Mouse (Mus musculus) limb, embryonic 15.5 days (tissue): ENCODE results near the gene Fut11. TPM values are rescaled to one million over a fixed set of nuclear protein-coding genes. Genes with fewer than 3 reads are reported as not detected.

Experiments used
- ATAC-seq: fragments of 200-750 bp; cut with Nextera tagmentation; 2 replicates; pipeline ENCODE4 v1.8.0; 2017; ENCODE audit warnings: low read depth, moderate TSS enrichment; ENCODE audit not compliant: insufficient number of reproducible peaks, low FRiP score, low TSS enrichment
- H3K27ac ChIP-seq: fragments of 300-500 bp; sonication (generic); 2 replicates; pipeline ENCODE4 v1.5.1; 2015; ENCODE audit warnings: moderate library complexity, mild to moderate bottlenecking, inconsistent platforms
- H3K27me3 ChIP-seq: fragments of 300-500 bp; sonication (generic); 2 replicates; pipeline ENCODE4 v1.6.1; 2015; ENCODE audit warnings: inconsistent platforms
- H3K36me3 ChIP-seq: fragments of 300-500 bp; sonication (generic); 2 replicates; pipeline ENCODE4 v1.6.1; 2015; ENCODE audit warnings: inconsistent platforms
- H3K4me1 ChIP-seq: fragments of 300-500 bp; sonication (generic); 2 replicates; pipeline ENCODE4 v1.6.1; 2015; ENCODE audit warnings: inconsistent platforms
- H3K4me2 ChIP-seq: fragments of 300-500 bp; sonication (generic); 2 replicates; pipeline ENCODE4 v1.6.1; 2015; ENCODE audit warnings: mild to moderate bottlenecking, inconsistent platforms
- H3K4me3 ChIP-seq: fragments of 300-500 bp; sonication (generic); 2 replicates; pipeline ENCODE4 v1.5.1; 2015; ENCODE audit warnings: mild to moderate bottlenecking, inconsistent platforms
- H3K9ac ChIP-seq: fragments of 300-500 bp; sonication (generic); 2 replicates; pipeline ENCODE4 v1.6.1; 2015; ENCODE audit warnings: inconsistent platforms
- H3K9me3 ChIP-seq: fragments of 300-500 bp; sonication (generic); 2 replicates; pipeline ENCODE4 v1.6.1; 2016; ENCODE audit warnings: inconsistent platforms
- WGBS: fragments of 180-500 bp; shearing (Covaris S2); methylation state at CpG from one replicate; pipeline ENCODE4 v1.1.7; 2015; 5-methylcytosine and 5-hydroxymethylcytosine counted together
- polyA plus RNA-seq: library from polyadenylated mRNA; unstranded; fragments of >200 nt; fragmentation: Nextera tagmentation; extraction: Ambion mirVana; gene quantifications from 2 replicates; pipeline ENCODE4 v1.2.1, GENCODE M21; 2015

Fut11 gene
- polyA plus RNA-seq, 1 experiment from 2014 or later: 31.9 TPM

DNA sequence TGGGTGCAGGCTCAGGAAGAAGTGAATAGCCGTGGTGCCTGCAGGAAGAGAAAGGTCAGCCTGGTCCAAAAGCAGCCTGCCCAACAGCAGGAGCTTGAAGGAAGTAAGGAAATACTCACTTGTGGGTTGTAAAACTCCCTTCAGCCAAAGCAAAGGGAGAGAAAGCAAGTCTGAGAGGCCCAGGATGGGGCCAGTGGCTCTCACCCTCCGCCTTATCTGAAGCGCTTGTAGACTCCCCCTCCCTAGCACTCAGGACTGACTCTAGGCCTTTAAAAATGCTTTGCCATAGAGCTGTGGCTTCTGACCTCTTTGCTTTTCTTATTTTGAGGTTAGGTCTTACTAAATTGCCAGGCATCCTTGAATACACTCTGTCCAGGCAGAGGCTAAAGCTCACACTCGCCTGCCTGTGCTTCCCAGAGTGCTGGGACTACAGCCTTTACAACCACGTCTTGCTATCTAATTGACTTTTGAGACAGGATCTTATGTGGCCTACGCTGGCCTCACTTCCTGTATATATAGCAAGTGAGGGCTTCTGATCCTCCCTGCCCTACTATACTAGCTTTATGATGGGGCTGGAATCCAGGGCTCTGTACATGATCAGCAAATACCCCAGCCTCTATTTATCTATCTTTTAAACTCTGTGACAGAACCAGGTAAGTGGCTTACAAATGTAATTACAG is 31.0 kb downstream of the Fut11 start:
- Histone ChIP-seq H3K27me3 (no peaks in the 10 kb centered on the region), H3K27ac (peak overlapping the region; percentile 17; the same call in 1 of the 2 replicates), H3K36me3 (peaks cover 97% of the 10 kb centered on the region), H3K9ac (no peak overlapping the region), H3K4me1 (peaks cover 9% of the 10 kb centered on the region; the same call in 1 of the 2 replicates), H3K9me3 (no peaks in the 10 kb centered on the region), H3K4me2 (no peak overlapping the region), H3K4me3 (no peak overlapping the region)
- no peak for ATAC-seq
- 68% methylated on average over 6 of the region's 6 CpGs for WGBS

DNA sequence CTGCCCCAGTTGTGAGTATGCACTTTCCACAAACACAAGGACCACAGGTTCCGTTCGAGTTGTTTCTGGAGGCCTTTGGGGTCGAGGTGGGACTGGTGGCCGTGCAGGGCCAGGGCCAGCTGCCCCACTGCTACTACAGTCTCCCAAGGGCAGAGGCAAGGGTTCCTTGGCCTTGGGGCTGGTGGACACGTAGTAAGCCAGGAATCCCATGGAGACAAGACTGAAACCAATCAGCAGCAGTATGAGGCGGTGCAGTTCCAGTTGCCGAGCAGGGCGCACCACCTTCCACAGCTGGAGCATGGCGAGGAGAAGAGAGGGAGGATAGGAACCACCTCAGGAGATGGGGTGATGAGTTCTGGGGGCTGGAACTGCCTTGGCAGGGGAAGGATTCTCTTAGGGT is 35.1 kb downstream of the Fut11 start:
- H3K9me3 ChIP-seq: no peaks in the 10 kb centered on the region
- no peak overlapping the region for H3K4me2 ChIP-seq
- H3K27ac ChIP-seq: no peak overlapping the region
- peaks cover 59% of the 10 kb centered on the region for H3K36me3 ChIP-seq
- H3K27me3 ChIP-seq: no peaks in the 10 kb centered on the region
- 91% methylated on average over 9 of the region's 9 CpGs for WGBS
- no peak for ATAC-seq
- no peak overlapping the region for H3K9ac ChIP-seq
- no peak overlapping the region for H3K4me3 ChIP-seq
- peaks cover 20% of the 10 kb centered on the region; the same call in 1 of the 2 replicates for H3K4me1 ChIP-seq

DNA sequence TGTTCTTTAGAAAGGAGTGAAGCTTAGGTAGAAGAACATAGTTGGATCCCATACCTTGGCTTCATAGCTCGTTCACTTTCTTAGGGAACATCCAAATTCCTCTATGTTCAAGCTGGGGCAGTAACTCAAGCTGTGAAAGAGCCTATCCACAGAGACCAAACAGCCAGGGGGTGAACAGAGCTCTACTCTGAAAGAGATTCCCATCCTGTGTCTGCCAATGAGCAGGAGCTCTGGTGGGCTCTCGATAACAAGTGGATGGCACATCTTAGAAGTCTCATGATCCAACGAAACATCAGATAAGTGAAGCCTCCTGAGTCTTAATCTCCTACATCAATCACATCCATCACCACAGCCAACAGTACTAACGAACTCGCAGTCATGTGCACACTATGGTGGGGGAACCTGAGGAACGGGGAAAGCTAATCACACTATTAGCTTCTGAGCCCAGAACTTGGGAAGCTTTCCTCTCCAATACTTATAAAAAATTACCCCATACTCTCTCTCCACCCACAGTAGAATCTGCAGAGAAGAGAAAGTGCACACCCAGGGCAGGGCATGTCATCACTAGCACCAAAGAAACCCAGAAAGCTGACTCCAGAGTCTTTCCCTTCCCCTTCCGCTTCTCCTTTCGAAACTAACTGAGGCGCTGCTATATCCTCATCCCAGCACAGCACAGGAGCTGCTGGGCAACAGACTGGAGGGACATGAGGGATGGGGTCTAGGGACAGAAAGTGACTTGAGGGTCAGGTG is 36.3 kb downstream of the Fut11 start:
- H3K4me1 ChIP-seq: peaks cover 23% of the 10 kb centered on the region
- no peaks in the 10 kb centered on the region for H3K27me3 ChIP-seq
- H3K27ac ChIP-seq: no peak overlapping the region
- no peak overlapping the region for H3K4me2 ChIP-seq
- no peak for ATAC-seq
- H3K9me3 ChIP-seq: no peaks in the 10 kb centered on the region
- WGBS: 82% methylated on average over 9 of the region's 9 CpGs
- no peak overlapping the region for H3K4me3 ChIP-seq
- peaks cover 55% of the 10 kb centered on the region for H3K36me3 ChIP-seq
- no peak overlapping the region for H3K9ac ChIP-seq

DNA sequence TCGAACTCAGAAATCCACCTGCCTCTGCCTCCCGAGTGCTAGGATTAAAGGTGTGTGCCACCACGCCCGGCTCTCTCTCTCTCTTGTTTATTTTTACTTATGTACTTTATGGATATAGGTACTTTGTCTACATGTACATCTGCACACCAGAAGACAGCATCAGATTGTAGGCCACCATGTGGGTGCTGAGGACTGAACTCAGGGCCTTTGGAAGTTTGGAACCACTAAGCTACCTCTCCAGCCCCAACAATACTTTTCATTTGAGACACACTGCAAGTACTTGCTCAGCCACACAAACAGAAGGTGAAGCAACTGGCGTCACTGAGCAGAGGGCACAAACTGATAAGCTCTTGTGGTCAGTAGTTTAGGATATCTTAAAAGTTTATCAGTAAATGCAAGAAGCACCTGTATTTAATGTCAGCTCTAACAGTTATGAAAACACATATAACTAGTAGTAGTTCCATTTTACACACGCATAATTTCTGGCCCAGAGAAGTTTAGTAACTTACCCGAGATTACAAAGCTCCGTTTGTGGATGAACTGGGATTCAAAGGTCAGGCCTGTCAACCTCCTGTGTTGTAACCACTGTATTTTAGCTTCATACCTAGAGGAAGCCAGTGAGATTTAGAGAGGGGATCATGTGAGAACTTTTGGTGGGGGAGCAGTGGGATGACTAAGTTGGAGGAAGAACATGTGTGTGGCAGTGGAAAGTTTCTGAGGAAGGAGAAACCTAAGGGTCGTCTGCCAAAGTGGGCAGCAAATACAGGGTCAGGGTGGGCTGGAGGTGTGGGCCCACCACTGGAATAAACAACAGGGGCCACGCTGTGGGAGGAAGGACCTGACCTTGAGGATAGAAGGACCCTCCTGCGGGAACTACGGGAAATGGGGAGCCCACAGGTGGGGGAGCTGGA is 38.5 kb downstream of the Fut11 start:
- peak overlapping the region; percentile 70 for H3K4me2 ChIP-seq
- H3K27me3 ChIP-seq: no peaks in the 10 kb centered on the region
- H3K27ac ChIP-seq: peak overlapping the region; percentile 95
- H3K36me3 ChIP-seq: peaks cover 53% of the 10 kb centered on the region
- peak overlapping the region; percentile 84 for H3K4me3 ChIP-seq
- peaks cover 23% of the 10 kb centered on the region for H3K4me1 ChIP-seq
- H3K9me3 ChIP-seq: no peaks in the 10 kb centered on the region
- WGBS: 46% methylated on average over 12 of the region's 12 CpGs
- ATAC-seq: no peak
- H3K9ac ChIP-seq: peak overlapping the region; percentile 90

DNA sequence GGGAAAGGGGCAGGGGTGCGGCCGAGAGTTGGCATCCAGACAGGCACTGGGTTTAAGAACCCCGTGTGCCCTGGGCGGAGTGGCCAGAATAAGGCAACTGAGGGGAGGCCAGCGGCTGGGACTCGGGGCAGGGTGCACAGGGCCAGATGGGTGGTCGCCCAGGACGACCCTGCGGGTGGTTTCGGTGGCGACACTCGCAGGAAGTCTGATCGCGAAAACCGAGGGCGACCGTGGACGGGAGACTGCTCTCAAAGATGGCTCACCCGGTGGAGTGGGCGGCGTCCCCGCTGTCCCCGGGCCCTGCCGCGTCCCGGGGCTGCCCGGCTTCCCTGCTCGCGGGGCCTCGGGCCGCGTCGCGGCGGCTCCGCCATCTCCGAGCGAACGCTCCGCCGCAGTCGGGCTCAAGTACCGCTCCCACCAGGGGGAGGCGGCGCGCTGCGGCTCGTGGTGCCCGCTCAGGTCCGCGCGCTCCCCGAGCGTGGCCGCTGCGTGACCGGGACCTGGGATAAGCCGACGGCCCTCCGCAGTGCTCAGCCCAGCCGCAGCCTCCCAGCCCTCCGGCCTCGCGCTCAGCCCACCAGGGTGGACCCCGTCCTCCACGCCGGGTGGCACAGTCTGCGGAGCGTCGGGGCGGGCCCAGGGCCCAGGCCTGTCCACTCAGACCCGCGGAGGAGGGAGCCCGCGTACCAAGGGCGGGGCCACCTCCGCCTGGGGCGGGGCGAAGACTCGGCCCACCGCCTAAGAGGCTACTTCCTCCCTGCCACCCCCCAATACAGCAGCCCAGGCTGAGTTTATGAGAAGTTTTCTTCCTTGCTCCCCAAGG is 39.4 kb downstream of the Fut11 start, which contains the start of gene Ndst2:
Ndst2 (minus strand) TSS at position 611 of the 823 bp plus-strand sequence.
- Histone ChIP-seq H3K4me2 (peak within 1 kb of the TSS; percentile 70), H3K4me3 (peak within 1 kb of the TSS; percentile 84), H3K9me3 (no peaks in the 10 kb centered on the region), H3K36me3 (peaks cover 52% of the 10 kb centered on the region), H3K27me3 (no peaks in the 10 kb centered on the region), H3K4me1 (peaks cover 23% of the 10 kb centered on the region), H3K9ac (peak within 1 kb of the TSS; percentile 90), H3K27ac (peak within 1 kb of the TSS; percentile 95)
- WGBS: under 1% methylated on average over 81 of the region's 81 CpGs
- peak; percentile 95 for ATAC-seq

DNA sequence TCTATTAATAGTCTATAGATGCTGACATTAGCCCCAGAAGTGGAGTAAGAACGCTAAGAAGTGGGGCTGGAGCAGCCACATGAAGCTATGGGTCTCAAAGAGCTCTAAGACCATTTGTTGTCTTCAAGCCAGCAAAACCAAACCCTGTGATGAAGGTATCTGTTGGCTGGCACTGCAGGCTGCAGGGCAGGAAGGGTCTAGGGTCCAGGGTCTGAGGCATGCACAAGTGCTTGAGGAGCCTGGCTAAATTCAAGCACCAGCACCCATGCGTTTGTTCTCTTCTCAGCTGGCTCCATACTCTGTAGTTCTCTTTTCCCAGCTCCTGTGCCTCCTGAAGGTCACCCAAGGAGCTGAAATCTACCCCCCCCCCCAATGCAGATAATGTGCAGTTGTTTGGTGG is 40.3 kb downstream of the Fut11 start:
- Histone ChIP-seq H3K4me3 (no peak overlapping the region), H3K9me3 (no peaks in the 10 kb centered on the region), H3K27me3 (no peaks in the 10 kb centered on the region), H3K4me1 (peaks cover 23% of the 10 kb centered on the region), H3K27ac (peak overlapping the region; percentile 95; the same call in 1 of the 2 replicates), H3K9ac (no peak overlapping the region), H3K4me2 (0 out of 2 replicates have a peak overlapping the region, but pooled peaks have one; percentile 70), H3K36me3 (peaks cover 52% of the 10 kb centered on the region)
- no peak for ATAC-seq
- WGBS: 55% methylated on average over 2 of the region's 2 CpGs

DNA sequence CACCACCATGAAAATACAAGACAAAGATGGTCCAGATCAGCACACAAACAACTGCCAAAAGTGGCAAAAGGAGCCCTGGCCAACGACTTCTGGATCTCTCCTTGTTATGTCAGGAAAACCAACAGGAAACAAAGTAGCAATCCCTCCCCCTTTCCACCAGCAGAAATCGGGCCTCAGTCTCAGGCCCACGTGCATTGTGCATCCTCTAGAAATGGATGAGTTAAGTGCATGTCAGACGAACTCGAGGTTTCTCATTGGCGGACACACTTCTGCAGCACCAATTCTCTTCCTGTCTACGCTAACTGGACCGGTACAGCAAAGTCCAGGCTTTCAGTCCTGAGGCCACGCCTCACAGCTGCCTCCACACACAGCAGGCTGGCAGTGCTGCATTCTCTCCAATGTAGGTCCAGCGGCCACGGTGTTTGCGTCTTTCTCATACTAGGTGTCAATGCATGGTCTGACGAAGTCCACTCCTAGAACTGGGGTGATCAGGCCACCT is 41.2 kb downstream of the Fut11 start:
- H3K9me3 ChIP-seq: no peaks in the 10 kb centered on the region
- no peak overlapping the region for H3K4me2 ChIP-seq
- 79% methylated on average over 13 of the region's 13 CpGs for WGBS
- no peaks in the 10 kb centered on the region for H3K27me3 ChIP-seq
- no peak overlapping the region for H3K9ac ChIP-seq
- peaks cover 23% of the 10 kb centered on the region for H3K4me1 ChIP-seq
- H3K36me3 ChIP-seq: peaks cover 49% of the 10 kb centered on the region
- no peak overlapping the region for H3K4me3 ChIP-seq
- H3K27ac ChIP-seq: no peak overlapping the region
- ATAC-seq: no peak

DNA sequence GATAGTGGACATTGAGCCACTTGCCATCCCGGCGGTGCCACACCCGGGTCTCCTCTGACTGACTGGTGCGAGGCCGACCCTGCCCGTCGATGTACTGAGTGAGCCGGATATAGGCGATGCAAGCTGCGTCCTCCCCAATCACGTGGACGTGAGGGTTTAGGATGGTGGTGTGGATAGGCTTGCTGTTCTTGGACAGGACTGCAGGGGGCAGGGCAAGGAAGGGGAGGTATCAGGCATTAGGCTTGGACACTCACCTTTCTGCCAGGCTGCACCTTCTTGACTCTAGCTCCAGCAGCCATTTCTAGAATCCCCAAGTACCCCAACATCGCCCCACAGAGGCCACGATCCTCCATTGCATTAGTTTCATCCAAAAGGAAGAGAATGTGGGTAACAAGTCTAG is 42.5 kb downstream of the Fut11 start:
- no peak for ATAC-seq
- H3K27me3 ChIP-seq: no peaks in the 10 kb centered on the region
- H3K36me3 ChIP-seq: peaks cover 56% of the 10 kb centered on the region
- H3K9ac ChIP-seq: no peak overlapping the region
- H3K9me3 ChIP-seq: no peaks in the 10 kb centered on the region
- WGBS: 36% methylated on average over 14 of the region's 14 CpGs
- H3K4me2 ChIP-seq: no peak overlapping the region
- H3K4me1 ChIP-seq: peaks cover 30% of the 10 kb centered on the region
- no peak overlapping the region for H3K27ac ChIP-seq
- no peak overlapping the region for H3K4me3 ChIP-seq

DNA sequence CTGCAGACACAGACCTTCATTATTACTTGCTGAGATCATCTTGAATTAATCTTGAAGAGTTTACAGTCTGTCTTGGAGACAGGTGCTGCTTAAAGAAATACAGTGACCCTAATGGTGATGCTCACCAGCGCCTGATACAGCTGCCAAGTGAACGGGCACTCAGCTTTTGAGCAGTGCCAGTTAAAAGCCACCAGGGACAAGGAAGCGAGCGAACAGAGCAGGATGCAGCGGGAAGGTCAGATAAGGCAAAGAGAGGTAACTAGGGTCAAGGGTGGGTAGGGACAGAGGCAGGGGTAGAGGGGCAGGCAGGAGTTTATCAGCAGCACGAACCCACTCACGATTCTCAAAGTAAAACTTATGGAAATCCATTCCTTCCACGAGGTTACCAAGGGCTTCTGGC is 43.7 kb downstream of the Fut11 start:
- H3K9ac ChIP-seq: no peak overlapping the region
- H3K4me2 ChIP-seq: no peak overlapping the region
- peaks cover 20% of the 10 kb centered on the region for H3K4me1 ChIP-seq
- ATAC-seq: no peak
- H3K9me3 ChIP-seq: no peaks in the 10 kb centered on the region
- no peaks in the 10 kb centered on the region for H3K27me3 ChIP-seq
- H3K27ac ChIP-seq: no peak overlapping the region
- H3K36me3 ChIP-seq: peaks cover 61% of the 10 kb centered on the region
- 80% methylated on average over 8 of the region's 8 CpGs for WGBS
- no peak overlapping the region for H3K4me3 ChIP-seq

DNA sequence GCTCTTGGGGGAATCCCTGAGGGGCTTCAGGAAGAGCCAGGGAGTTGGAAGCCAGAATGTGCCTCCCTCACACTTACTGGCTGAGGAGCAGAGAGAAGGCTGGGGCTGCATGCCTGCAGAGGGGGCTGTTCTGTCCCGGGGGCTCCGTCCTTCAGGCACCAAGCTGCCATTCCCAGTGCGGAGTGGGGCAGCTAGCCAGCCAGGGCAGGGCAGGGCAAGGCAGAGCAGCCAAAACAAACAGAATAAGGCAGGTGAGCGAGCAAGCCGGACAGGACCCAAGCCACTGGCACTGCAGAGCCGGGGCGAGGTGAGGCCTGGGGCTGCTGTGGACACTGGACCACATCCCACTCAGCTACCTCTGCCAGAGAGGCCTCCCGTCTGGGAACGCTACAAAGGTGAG is 46.5 kb downstream of the Fut11 start:
- H3K4me1 ChIP-seq: peaks cover 7% of the 10 kb centered on the region
- H3K36me3 ChIP-seq: peaks cover 79% of the 10 kb centered on the region
- H3K27me3 ChIP-seq: no peaks in the 10 kb centered on the region
- no peak overlapping the region for H3K4me3 ChIP-seq
- peak overlapping the region; percentile 5; the same call in 1 of the 2 replicates for H3K27ac ChIP-seq
- 75% methylated on average over 9 of the region's 9 CpGs for WGBS
- no peak overlapping the region for H3K4me2 ChIP-seq
- ATAC-seq: 0 out of 2 replicates have a peak, but pooled peaks have one; percentile 21
- H3K9me3 ChIP-seq: no peaks in the 10 kb centered on the region
- no peak overlapping the region for H3K9ac ChIP-seq

DNA sequence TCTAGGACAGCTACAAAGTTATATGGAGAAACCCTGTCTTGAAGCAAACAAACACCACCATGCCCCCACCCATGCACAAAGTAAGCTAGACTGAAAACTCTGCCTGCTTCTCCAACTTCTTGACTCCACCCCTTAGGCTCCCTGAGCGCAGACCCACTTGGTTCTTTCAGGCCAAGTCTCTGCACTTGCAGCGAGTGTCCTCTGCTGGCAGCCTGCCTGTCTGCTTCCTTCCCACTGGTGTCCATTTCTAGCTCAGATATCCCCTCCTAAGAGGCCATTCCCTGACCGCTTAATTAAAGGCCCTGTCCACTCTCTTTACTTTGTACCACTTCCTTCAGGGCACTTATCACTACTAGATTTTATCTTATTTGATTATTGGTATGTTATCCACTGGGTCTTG is 48.8 kb downstream of the Fut11 start:
- Histone ChIP-seq H3K27ac (no peak overlapping the region), H3K9me3 (no peaks in the 10 kb centered on the region), H3K9ac (no peak overlapping the region), H3K27me3 (no peaks in the 10 kb centered on the region), H3K4me1 (peaks cover 7% of the 10 kb centered on the region), H3K4me2 (no peak overlapping the region), H3K4me3 (no peak overlapping the region), H3K36me3 (peaks cover 73% of the 10 kb centered on the region)
- ATAC-seq: no peak
- 77% methylated on average over 3 of the region's 3 CpGs for WGBS
